Mouse (Mus musculus) liver, embryonic 16.5 days (tissue): Measurements from ENCODE around the gene Mki67. TPM values are rescaled to one million over a fixed set of nuclear protein-coding genes. Genes with fewer than 3 reads are reported as not detected.
"Not testable (repeated sequence)": the region's sequence is repeated elsewhere in the genome, so short reads cannot be mapped to it uniquely, and the experiment has no call there.

Experiments used
- ATAC-seq: fragments of 200-750 bp; cut with Nextera tagmentation; 2 replicates; pipeline ENCODE4 v1.8.0; 2017; ENCODE audit warnings: low read depth, mild to moderate bottlenecking, moderate number of reproducible peaks, moderate library complexity
- H3K27ac ChIP-seq: fragments of 300-500 bp; sonication (generic); 2 replicates; pipeline ENCODE4 v1.5.1; 2014; ENCODE audit warnings: mild to moderate bottlenecking, low read length
- H3K27me3 ChIP-seq: fragments of 300-500 bp; sonication (generic); 2 replicates; pipeline ENCODE4 v1.6.1; 2014; ENCODE audit warnings: low read depth, low read length, mixed read lengths; ENCODE audit not compliant: control insufficient read depth, insufficient read depth
- H3K36me3 ChIP-seq: fragments of 300-500 bp; sonication (generic); 2 replicates; pipeline ENCODE4 v1.6.1; 2014; ENCODE audit warnings: mild to moderate bottlenecking; ENCODE audit not compliant: control insufficient read depth, insufficient read depth
- H3K4me1 ChIP-seq: fragments of 300-500 bp; sonication (generic); 2 replicates; pipeline ENCODE4 v1.6.1; 2014; ENCODE audit warnings: low read depth, low read length, mixed read lengths; ENCODE audit not compliant: control insufficient read depth
- H3K4me2 ChIP-seq: fragments of 300-500 bp; sonication (generic); 2 replicates; pipeline ENCODE4 v1.6.1; 2014; ENCODE audit warnings: low read depth, low read length, mixed read lengths
- H3K4me3 ChIP-seq: fragments of 300-500 bp; sonication (generic); 2 replicates; pipeline ENCODE4 v1.5.1; 2014; ENCODE audit warnings: low read depth, mild to moderate bottlenecking, low read length
- H3K9ac ChIP-seq: fragments of 300-500 bp; sonication (generic); 2 replicates; pipeline ENCODE4 v1.6.1; 2014; ENCODE audit warnings: low read depth, low read length
- H3K9me3 ChIP-seq: fragments of 300-500 bp; sonication (generic); replicated peaks from 2 replicates; pipeline ENCODE4 v1.6.1; 2016; ENCODE audit warnings: low read length; ENCODE audit not compliant: control insufficient read depth
- WGBS: fragments of 180-500 bp; shearing (Covaris S2); extraction: QIAGEN DNeasy Blood & Tissue Kit; methylation state at CpG from one replicate; pipeline ENCODE4 v1.1.7; 2014; ENCODE audit not compliant: insufficient replicate concordance; 5-methylcytosine and 5-hydroxymethylcytosine counted together
- polyA plus RNA-seq: library from polyadenylated mRNA; unstranded; fragments of >200 nt; fragmentation: Nextera tagmentation; extraction: Ambion mirVana; gene quantifications from 2 replicates; pipeline ENCODE4 v1.2.1, GENCODE M21; 2015

The Mki67 gene
- polyA plus RNA-seq, 1 experiment from 2014 or later = 81.1 TPM

DNA sequence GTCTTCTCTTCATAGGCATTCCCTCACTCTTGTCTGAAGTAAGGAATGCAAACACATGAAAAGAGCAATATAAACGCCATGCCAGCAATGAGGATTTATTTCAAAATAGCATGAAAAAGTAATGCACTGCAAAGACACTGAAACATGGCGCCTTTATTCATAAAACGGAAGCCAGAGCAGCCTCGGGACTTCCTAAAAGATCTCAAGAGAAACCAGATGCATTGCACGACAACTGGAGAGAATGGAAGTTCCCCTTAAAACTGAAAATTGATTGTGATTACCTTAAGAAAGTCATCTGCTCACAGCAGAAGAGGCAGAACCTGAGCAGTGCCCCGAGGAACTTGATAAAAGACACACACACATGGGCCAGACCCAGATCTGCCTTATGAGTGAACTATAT lies 10.4 kb downstream of the Mki67 start:
- Histone ChIP-seq H3K27ac (0 out of 2 replicates have a peak overlapping the region, but pooled peaks have one; percentile 0), H3K27me3 (no peaks in the 10 kb centered on the region), H3K36me3 (peaks cover 99% of the 10 kb centered on the region), H3K4me1 (peaks cover 15% of the 10 kb centered on the region), H3K9ac (no peak overlapping the region), H3K4me2 (no peak overlapping the region), H3K4me3 (no peak overlapping the region), H3K9me3 (no peaks in the 10 kb centered on the region)
- no peak for ATAC-seq
- WGBS = 84% methylated on average over 6 of the region's 6 CpGs

DNA sequence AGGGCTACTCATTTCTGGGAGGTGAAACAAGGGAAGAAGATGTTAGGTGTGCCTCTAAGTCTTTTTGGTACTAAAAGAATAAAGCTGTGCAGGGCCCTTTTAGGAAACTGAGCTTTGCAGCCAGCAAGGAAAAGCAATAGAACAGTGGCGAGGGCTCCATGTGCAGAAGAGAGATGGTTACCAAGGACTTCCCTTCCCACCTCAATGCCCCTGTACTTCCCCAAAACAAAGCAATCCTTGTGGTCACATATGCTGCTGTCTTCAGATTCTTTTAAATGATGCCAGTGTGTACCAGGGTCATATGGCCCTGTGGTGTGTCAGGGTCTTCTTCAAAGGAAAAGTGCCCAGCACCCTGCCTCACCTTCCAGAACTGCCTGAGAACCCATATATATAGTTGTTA lies 11.1 kb downstream of the Mki67 start:
- H3K9ac ChIP-seq = no peak overlapping the region
- no peaks in the 10 kb centered on the region for H3K9me3 ChIP-seq
- ATAC-seq = no peak
- no peaks in the 10 kb centered on the region for H3K27me3 ChIP-seq
- H3K27ac ChIP-seq = 0 out of 2 replicates have a peak overlapping the region, but pooled peaks have one; percentile 22
- H3K4me2 ChIP-seq = no peak overlapping the region
- peaks cover 13% of the 10 kb centered on the region for H3K4me1 ChIP-seq
- H3K36me3 ChIP-seq = peaks cover 99% of the 10 kb centered on the region
- H3K4me3 ChIP-seq = no peak overlapping the region
- 88% methylated on average over 1 of the region's 1 CpGs for WGBS

DNA sequence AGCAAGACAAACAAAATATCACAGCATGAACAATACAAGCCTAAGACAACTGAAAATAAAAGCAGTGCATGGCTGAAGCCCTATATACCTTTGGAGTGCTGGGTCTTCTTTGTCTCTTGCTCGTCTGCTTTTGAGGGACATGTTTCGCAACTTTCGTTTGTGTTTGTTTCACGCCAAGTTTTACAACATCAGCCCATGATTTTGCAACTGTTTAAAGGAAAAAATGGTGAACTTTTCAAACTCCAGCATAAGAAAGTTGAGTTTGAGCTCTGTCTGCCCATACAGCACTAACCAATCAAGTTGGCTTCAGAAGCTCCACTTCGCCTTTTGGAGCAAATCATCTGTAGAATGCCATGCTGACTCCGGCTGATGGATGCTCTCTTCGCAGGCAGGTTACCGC lies 11.9 kb downstream of the Mki67 start:
- Histone ChIP-seq H3K4me3 (no peak overlapping the region), H3K27ac (no peak overlapping the region), H3K4me1 (peaks cover 13% of the 10 kb centered on the region), H3K36me3 (peaks cover 99% of the 10 kb centered on the region), H3K4me2 (no peak overlapping the region), H3K9me3 (no peaks in the 10 kb centered on the region), H3K27me3 (no peaks in the 10 kb centered on the region), H3K9ac (no peak overlapping the region)
- peak; percentile 18; the same call in 1 of the 2 replicates for ATAC-seq
- WGBS = 86% methylated on average over 8 of the region's 8 CpGs

DNA sequence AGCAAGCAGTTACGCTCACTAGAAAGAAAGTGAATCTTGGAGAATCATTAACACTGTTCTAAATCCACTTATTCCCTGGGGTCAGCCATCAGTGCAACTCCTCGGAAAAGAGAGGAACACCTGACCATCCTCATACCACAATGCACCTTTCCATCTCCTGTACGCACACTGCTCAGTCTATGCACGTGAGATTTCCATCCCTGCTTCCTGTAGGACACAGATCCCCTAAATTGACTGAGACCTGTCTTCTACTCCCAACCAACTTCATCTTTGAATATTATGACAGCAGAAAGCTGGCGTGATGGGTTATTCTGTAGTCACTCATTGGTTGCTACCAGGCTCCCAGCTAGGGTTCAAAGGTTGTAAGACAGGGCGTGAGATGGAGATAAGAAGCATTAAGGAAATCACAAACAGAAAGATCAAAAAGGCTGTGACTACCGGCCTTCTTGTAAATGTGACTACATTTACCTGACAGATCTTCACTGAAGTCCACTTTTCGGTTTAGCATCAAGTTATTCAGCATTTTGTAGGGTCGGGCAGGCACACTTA lies 12.5 kb downstream of the Mki67 start:
- Histone ChIP-seq H3K4me3 (no peak overlapping the region), H3K27me3 (no peaks in the 10 kb centered on the region), H3K9me3 (no peaks in the 10 kb centered on the region), H3K36me3 (peaks cover 99% of the 10 kb centered on the region), H3K4me1 (peaks cover 13% of the 10 kb centered on the region), H3K4me2 (no peak overlapping the region), H3K27ac (no peak overlapping the region), H3K9ac (no peak overlapping the region)
- no peak for ATAC-seq
- 86% methylated on average over 9 of the region's 9 CpGs for whole genome bisulfite sequencing

DNA sequence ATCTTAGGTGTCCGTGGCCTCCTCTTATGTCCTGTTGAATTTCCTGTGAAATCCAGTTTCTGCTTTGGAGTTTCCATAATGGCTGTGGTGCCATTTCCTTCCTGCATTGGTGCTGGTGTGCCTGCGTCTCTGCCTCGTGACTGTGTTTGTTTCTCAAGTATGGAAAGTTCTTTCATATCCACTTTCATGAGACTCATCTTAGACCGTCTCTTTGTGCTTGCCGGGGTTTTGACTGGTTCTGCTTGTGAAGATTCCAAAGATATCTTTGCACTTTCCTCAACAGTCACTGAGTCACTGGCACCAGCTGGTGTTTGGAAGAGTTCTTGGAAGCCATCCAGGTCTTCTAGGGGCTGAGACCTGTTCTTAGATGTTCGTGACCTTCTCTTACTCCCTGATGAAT lies 16.8 kb downstream of the Mki67 start:
- WGBS = 91% methylated on average over 6 of the region's 6 CpGs
- H3K4me1 ChIP-seq, ATAC-seq: not testable (repeated sequence)

DNA sequence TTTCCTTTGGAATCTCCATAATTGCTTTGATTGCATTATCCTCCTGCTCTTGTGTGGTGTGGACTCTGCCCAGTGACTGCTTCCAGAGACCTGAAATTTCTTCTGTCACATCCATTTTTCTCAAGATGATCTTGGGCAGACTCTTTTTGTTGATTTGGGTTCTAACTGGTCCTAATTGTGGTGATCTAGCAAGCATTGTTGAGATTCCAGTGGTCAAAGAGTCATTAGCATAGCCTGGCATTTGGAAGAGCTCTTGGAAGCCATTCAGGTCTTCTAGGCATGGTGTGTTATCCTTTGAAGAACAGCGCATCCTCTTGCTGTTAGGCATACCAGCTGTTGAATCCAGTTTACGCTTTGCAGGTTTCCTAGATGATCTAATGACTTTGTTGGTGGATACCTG lies 17.8 kb downstream of the Mki67 start:
- Histone ChIP-seq H3K9me3 (no peaks in the 10 kb centered on the region), H3K36me3 (peaks cover 98% of the 10 kb centered on the region), H3K4me2 (no peak overlapping the region), H3K4me3 (no peak overlapping the region), H3K9ac (no peak overlapping the region), H3K27me3 (no peaks in the 10 kb centered on the region), H3K27ac (no peak overlapping the region), H3K4me1 (no peaks in the 10 kb centered on the region)
- WGBS = 92% methylated on average over 2 of the region's 2 CpGs
- no peak for ATAC-seq

More for the DNA sequence above, 16.8 kb downstream of the Mki67 start:
- not testable (repeated sequence) for H3K9ac ChIP-seq, H3K4me2 ChIP-seq, H3K9me3 ChIP-seq, H3K4me3 ChIP-seq, H3K27me3 ChIP-seq, H3K27ac ChIP-seq
- peaks cover 99% of the 10 kb centered on the region for H3K36me3 ChIP-seq

DNA sequence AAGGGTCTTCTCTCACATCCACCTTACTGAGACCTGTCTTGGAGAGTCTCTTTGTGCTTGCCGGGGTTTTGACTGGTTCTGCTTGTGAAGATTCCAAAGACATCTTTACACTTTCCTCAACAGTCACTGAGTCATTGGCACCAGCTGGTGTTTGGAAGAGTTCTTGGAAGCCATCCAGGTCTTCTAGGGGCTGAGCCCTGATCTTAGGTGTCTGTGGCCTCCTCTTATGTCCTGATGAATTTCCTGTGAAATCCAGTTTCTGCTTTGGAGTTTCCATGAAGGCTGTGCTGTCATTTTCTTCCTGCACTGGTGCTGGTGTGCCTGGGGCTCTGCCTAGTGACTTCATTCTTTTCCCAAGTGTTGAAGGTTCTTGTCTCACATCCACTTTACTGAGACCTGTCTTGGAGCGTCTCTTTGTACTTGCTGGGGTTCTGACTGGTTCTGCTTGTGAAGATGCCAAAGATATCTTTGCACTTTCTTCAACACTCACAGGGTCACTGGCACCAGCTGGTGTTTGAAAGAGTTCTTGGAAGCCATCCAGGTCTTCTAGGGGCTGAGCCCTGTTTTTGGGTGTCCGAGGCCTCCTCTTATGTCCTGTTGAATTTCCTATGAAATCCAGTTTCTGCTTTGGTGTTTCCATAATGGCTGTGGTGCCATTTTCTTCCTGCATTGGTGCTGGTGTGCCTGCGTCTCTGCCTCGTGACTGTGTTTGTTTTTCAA lies 19.0 kb downstream of the Mki67 start:
- ATAC-seq, H3K9me3 ChIP-seq, H3K4me3 ChIP-seq, H3K4me1 ChIP-seq, H3K27ac ChIP-seq, H3K27me3 ChIP-seq, H3K4me2 ChIP-seq, H3K9ac ChIP-seq: not testable (repeated sequence)
- WGBS = 98% methylated on average over 5 of the region's 5 CpGs
- peaks cover 99% of the 10 kb centered on the region for H3K36me3 ChIP-seq

DNA sequence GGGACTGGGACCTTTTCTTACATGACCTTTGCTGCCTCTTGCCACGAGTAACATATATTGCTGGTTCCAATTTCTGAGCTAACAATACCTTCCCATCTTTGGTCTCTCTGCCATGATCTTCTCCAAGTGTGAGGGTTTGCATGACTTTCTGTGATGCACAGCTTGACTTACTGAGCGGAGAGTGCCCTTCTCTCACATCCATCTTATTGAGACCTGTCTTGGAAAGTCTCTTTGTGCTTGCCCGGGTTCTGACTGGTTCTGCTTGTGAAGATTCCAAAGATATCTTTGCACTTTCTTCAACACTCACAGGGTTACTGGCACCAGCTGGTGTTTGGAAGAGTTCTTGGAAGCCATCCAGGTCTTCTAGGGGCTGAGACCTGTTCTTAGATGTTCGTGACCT lies 20.0 kb downstream of the Mki67 start:
- H3K4me1 ChIP-seq = no peaks in the 10 kb centered on the region
- H3K36me3 ChIP-seq = peaks cover 99% of the 10 kb centered on the region
- no peak overlapping the region for H3K9ac ChIP-seq
- no peak overlapping the region for H3K4me3 ChIP-seq
- H3K9me3 ChIP-seq = no peaks in the 10 kb centered on the region
- H3K27me3 ChIP-seq = no peaks in the 10 kb centered on the region
- no peak overlapping the region for H3K27ac ChIP-seq
- no peak for ATAC-seq
- H3K4me2 ChIP-seq = no peak overlapping the region
- 87% methylated on average over 4 of the region's 4 CpGs for WGBS

DNA sequence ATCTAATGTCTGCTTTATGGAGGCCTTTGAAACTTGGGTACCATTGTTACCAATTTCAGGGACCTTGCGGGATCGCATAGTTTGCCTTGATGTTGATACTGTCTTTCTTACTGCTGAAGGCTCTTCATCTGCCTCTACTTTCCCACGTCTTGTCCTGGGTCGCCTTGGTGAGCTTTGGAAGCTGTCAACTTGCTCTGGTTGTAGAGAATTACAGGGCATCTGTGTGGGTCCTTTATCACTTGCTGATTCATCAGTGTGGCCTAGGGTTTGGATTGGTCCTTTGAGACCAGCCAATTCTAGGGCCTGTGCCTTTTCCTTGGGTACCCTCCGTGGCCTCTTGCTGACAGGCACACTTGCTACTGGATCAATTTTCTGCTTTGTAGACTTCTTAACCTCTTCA lies 21.4 kb downstream of the Mki67 start:
- H3K36me3 ChIP-seq = peaks cover 98% of the 10 kb centered on the region

More for the DNA sequence above, 21.4 kb downstream of the Mki67 start:
- Histone ChIP-seq H3K4me2 (no peak overlapping the region), H3K27ac (no peak overlapping the region), H3K9me3 (no peaks in the 10 kb centered on the region), H3K4me3 (no peak overlapping the region), H3K9ac (no peak overlapping the region), H3K4me1 (no peaks in the 10 kb centered on the region), H3K27me3 (no peaks in the 10 kb centered on the region)
- 92% methylated on average over 5 of the region's 5 CpGs for WGBS
- ATAC-seq = no peak
